Mouse (Mus musculus) kidney, adult 9 months (tissue): ENCODE data around the gene Dock4.

Source experiments
- DNase-seq: peaks from one replicate; pipeline ENCODE4 v3.0.0; 2022

The Dock4 gene

GRCm38 (mm10) chr12:40669460-40669859 lies 223.7 kb downstream of the Dock4 start:
- no peak for DNase-seq

- DNase-seq: no peak
Observed at GRCm38 (mm10) chr12:40670766-40671165, 225.0 kb downstream of the Dock4 start.

- DNase-seq: peak; percentile 15
Observed at GRCm38 (mm10) chr12:40679713-40680112, 234.0 kb downstream of the Dock4 start.

GRCm38 (mm10) chr12:40680551-40680950 lies 234.8 kb downstream of the Dock4 start:
- peak; percentile 74 for DNase-seq

GRCm38 (mm10) chr12:40691444-40691843 lies 245.7 kb downstream of the Dock4 start:
- no peak for DNase-seq

- DNase-seq: no peak
Observed at GRCm38 (mm10) chr12:40694082-40694721, 248.4 kb downstream of the Dock4 start.

GRCm38 (mm10) chr12:40698330-40698729 lies 252.6 kb downstream of the Dock4 start:
- DNase-seq: no peak

- DNase-seq: no peak
Observed at GRCm38 (mm10) chr12:40702233-40702792, 256.6 kb downstream of the Dock4 start.

GRCm38 (mm10) chr12:40704296-40704695 lies 258.5 kb downstream of the Dock4 start:
- no peak for DNase-seq

GRCm38 (mm10) chr12:40707108-40707507 lies 261.4 kb downstream of the Dock4 start:
- no peak for DNase-seq

GRCm38 (mm10) chr12:40709094-40709493 lies 263.3 kb downstream of the Dock4 start:
- DNase-seq: no peak

GRCm38 (mm10) chr12:40712235-40712634 lies 266.5 kb downstream of the Dock4 start:
- DNase-seq: no peak

GRCm38 (mm10) chr12:40714288-40714687 lies 268.5 kb downstream of the Dock4 start:
- DNase-seq: no peak

- DNase-seq: no peak
Observed at GRCm38 (mm10) chr12:40715174-40715573, 269.4 kb downstream of the Dock4 start.

GRCm38 (mm10) chr12:40728373-40728772 lies 282.6 kb downstream of the Dock4 start:
- peak; percentile 9 for DNase-seq

- no peak for DNase-seq
Observed at GRCm38 (mm10) chr12:40730756-40731155, 285.0 kb downstream of the Dock4 start.

- DNase-seq: no peak
Observed at GRCm38 (mm10) chr12:40745501-40745900, 299.7 kb downstream of the Dock4 start.

- DNase-seq: peak; percentile 5
Observed at GRCm38 (mm10) chr12:40746081-40746480, 300.3 kb downstream of the Dock4 start.

- no peak for DNase-seq
Observed at GRCm38 (mm10) chr12:40759281-40759680, 313.5 kb downstream of the Dock4 start.

- DNase-seq: no peak
Observed at GRCm38 (mm10) chr12:40767258-40767816, 321.6 kb downstream of the Dock4 start.

- no peak for DNase-seq
Observed at GRCm38 (mm10) chr12:40773091-40773490, 327.3 kb downstream of the Dock4 start.

- no peak for DNase-seq
Observed at GRCm38 (mm10) chr12:40781554-40781953, 335.8 kb downstream of the Dock4 start.

GRCm38 (mm10) chr12:40788621-40789111 lies 342.9 kb downstream of the Dock4 start:
- DNase-seq: no peak
